Mouse (Mus musculus): ENCODE measurements around the gene Catsperd.

The Catsperd gene

GRCm38 (mm10) chr17:56627530-56628277 lies at the start of gene Catsperd:
Gene Catsperd (plus strand): TSS chr17:56628143.
- DNase-seq (ENCODE audit: low read depth, low spot score), result peak; percentile 68

GRCm38 (mm10) chr17:56583071-56583470 lies 44.9 kb upstream of the Catsperd start:
- DNase-seq (ENCODE audit: low read depth, low spot score), result no peak

- DNase-seq (ENCODE audit: low read depth, low spot score), result no peak
These were observed 44.2 kb upstream of the Catsperd start for GRCm38 (mm10) chr17:56583611-56584256.

- peak; percentile 100 for DNase-seq (ENCODE audit: low read depth, low spot score)
These were observed 43.4 kb upstream of the Catsperd start, which contains the start of the genes Safb2 and Safb for GRCm38 (mm10) chr17:56584257-56585130. Gene Safb2 (minus strand): TSS chr17:56584585. Gene Safb (plus strand): TSS chr17:56584825.

DNA sequence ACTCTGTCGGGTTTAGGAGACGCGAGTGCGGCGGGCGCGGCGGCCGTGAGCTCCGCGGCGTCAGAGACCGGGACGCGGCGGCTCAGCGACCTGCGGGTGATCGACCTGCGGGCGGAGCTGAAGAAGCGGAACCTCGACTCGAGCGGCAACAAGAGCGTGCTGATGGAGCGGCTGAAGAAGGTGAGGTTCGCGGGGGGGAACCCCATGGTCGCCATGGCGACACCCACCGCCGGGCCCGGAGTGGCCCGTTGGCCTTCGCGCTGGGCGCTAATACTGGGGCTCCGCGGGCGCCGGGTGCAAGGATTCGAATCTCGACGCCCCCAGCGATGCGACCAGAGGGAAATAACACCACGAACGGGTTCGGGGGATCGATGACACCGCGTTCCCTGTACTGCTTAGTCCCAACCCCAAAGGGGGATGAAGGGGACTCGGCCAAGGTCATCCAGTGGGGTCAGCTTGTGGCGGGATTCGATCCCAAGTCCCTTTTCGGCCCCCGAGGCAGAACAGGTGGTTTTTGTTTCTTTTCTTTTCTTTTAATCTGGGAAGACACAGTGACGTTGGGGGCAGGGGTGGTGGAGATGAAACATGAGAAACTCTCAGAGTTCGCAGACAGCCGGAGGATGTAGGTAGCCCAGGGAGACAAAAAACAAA lies 42.6 kb upstream of the Catsperd start:
- peak; percentile 55 for DNase-seq (ENCODE audit: low read depth, low spot score)

DNA sequence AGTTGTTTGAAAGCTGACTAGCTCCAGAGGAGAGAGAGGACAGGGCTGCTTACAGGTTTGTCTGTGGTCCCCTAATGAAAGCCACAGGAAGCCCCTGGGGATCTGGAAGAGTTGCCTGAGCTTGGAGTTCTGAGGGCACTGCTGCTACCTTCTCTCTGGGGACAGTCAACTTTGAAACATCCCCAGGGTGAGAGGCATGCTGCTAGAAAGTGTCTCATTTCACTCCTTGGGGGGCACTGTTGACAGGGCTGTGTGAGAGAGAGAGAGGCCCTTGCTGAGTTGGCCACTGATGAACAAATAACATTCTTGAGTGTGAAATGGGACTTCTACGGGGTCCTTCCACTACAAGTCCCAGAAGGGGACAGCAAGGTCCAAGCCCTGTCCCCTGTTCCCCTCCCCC lies 40.2 kb upstream of the Catsperd start:
- DNase-seq (ENCODE audit: low read depth, low spot score), result no peak

GRCm38 (mm10) chr17:56588921-56589320 lies 39.0 kb upstream of the Catsperd start:
- DNase-seq (ENCODE audit: low read depth, low spot score), result no peak

DNA sequence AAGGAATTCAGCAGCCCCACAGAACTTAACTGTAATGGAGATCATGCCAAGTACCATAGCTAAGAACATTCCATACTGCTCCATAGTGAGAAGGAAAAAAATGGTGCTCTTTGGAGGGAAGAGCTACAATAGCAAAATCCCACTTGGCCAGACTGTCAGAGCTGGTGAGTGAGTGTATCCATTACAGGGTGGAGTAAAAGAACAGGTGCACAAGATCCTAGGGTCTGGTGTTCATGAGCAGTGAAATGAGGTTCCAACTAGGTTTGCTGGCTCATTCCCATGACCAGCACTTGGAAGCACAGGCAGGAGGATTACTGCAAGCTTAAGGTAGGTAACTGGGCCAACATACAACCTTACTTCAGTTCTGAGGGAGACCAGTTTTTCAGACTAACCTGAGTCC lies 35.4 kb upstream of the Catsperd start:
- DNase-seq (ENCODE audit: low read depth, low spot score), result no peak

GRCm38 (mm10) chr17:56593527-56594271 lies 34.2 kb upstream of the Catsperd start:
- DNase-seq (ENCODE audit: low read depth, low spot score), result no peak

GRCm38 (mm10) chr17:56603186-56604069 lies 24.5 kb upstream of the Catsperd start:
- DNase-seq (ENCODE audit: low read depth, low spot score), result peak; percentile 35

DNA sequence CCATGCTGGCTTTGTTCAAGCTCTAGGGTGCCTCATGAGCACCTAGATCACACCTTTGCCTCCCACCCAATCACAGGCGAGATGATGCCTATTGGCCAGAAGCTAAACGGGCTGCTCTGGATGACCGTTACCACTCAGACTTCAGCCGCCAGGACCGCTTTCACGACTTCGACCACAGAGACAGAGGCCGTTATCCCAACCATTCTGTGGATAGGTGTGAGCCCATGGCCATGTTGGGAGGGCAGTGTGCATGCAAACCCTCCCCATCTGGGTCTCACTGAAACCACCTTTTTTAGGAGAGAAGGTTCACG lies 23.9 kb upstream of the Catsperd start:
- no peak for DNase-seq (ENCODE audit: low read depth, low spot score)

- no peak for DNase-seq (ENCODE audit: low read depth, low spot score)
These were observed 23.5 kb upstream of the Catsperd start for GRCm38 (mm10) chr17:56604422-56604821.

DNA sequence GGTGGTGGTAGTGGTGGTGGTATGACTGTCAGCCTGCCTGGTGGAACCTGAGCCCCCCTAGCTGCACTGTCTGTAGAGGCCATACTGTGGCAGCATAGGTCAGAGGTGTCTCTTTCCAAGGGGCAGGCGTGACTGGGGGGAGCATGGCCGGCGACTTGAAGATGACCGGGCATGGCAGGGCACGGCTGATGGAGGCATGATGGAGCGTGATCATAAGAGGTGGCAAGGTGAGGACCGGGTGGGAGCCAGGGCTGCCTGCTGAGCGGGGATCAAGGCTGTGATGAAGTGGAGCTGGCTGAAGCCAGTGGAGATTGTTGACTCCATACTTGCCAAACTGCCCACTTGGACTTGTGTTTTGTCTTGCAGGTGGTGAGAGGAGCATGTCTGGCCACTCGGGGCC lies 22.5 kb upstream of the Catsperd start:
- DNase-seq (ENCODE audit: low read depth, low spot score), result no peak

GRCm38 (mm10) chr17:56607521-56608062 lies 20.4 kb upstream of the Catsperd start:
- no peak for DNase-seq (ENCODE audit: low read depth, low spot score)

DNA sequence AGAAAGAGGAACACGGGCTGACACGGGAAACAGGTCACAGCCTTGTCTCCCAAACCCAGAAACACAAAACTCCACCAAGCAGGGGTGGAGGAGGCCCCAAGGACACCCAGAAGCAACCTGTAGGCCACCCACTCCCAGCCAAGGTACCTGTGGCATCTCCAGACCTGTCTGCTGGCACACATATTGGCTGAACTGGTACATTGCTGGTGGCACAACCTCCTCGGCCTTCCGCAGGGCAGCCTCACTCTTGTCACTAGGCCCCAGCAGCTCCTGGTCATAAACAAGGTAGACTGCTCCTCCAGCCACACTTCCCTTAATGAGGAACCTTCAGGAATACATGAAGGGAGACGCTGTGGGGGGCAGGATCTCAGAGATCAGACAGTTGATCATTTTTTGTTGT lies 19.2 kb upstream of the Catsperd start:
- no peak for DNase-seq (ENCODE audit: low read depth, low spot score)

DNA sequence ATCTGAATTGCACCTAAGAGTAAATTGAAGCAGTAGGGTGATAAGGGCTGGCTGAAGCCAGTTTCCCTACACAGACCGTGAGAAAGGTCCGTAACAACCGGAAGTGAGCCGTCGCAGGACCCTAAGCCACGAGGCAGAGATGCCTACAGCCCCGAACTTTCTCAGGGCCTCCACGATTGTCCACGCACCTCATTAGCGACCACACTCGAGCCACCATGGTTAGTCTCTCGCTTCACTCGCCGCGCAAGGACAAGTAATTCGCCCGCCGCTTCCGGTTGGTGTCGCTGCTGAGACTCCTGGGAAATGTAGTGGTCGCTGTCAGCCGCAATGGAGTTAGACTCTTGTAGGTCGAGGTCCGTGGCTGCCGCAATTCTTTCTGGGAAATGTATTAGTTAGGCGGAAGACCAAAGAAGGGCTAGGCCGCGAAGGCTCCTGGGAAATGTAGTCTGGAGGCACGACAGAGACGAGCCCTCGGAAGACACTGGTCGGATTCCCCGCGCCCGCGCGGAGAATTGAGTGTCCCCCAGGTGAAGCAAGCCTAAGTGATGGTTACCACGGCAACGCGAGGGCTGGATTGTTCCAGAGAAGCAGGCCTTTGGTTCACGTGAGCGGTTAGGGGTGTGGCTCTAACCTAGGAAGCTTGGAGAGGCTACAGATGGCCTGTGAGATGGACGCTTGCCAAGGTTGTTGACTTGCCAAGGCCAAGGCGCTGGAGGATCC lies 18.3 kb upstream of the Catsperd start, which contains the start of gene 2410015M20Rik:
TSS of gene 2410015M20Rik (minus strand) at position 320 of the 720 bp plus-strand sequence.
- DNase-seq (ENCODE audit: low read depth, low spot score), result peak; percentile 100

DNA sequence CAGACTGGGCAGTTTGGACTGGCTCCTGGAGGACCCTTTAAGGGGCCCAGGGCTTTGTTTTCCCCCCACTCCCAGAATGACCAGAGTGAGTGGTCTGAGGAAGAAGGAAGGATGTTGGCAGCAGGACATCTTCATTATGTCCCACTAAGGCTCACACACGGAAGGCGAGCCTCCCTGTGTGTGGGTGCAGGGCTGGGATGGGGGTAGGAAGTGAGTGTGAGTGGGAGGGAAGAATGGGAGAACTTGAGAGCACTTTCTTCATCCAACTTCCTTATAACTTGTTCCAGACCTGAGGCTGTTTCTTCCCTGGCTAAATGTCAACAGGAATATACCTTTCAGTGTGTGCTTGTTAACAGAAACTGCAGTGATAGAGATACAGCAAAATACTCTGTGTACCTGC lies 16.6 kb upstream of the Catsperd start:
- DNase-seq (ENCODE audit: low read depth, low spot score), result no peak

DNA sequence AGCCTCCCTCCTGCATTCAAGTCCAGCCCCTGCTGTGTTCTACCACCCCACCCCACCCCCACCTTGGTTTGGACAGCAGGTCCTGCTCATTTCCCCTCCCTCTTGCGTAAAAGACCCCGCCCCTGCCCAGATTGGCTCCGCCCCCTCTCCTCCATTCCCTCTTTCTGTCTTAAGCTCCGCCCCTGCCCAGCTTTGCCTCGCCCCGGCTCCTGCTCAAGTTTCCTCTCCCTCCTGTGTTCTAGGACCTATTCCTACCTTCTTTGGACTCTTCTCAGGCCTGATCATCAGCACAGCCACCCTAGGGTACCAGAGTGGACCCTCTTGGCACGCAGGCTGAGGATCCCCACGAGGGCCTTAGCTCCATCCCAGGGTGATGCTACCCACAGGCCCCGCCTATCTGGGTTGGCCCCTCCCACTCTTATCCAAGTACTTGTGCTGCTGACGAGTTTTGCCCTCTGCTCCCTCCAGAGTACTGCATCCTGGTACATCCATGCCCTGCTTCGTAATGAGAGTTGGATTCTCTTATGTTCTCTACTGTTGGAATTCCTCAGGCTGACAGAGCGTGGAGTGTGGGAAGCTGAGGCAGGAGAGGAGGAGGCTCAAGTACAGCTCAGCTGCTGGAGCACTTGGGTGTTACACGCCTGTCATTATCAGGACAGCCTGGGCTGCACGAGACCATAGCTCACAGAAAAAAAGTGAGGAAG lies 15.9 kb upstream of the Catsperd start:
- DNase-seq (ENCODE audit: low read depth, low spot score), result peak; percentile 45
